Mouse (Mus musculus): ENCODE results near the gene Fhod1.

Gene Fhod1

GRCm38 (mm10) chr8:105347428-105348221, at the start of gene Fhod1:
Gene Fhod1 (minus strand): TSS chr8:105347953.
- DNase-seq = peak; percentile 99

- DNase-seq = no peak
Observed at GRCm38 (mm10) chr8:105393915-105394314, 46.2 kb upstream of the Fhod1 start.

- no peak for DNase-seq
Observed at GRCm38 (mm10) chr8:105393089-105393787, 45.5 kb upstream of the Fhod1 start.

- DNase-seq = no peak
Observed at GRCm38 (mm10) chr8:105389096-105389495, 41.3 kb upstream of the Fhod1 start.

GRCm38 (mm10) chr8:105387151-105387550, 39.4 kb upstream of the Fhod1 start:
- DNase-seq = no peak

GRCm38 (mm10) chr8:105384070-105384469, 36.3 kb upstream of the Fhod1 start:
- DNase-seq = no peak

GRCm38 (mm10) chr8:105380308-105380707, 32.6 kb upstream of the Fhod1 start:
- DNase-seq = no peak

- DNase-seq = no peak
Observed at GRCm38 (mm10) chr8:105378673-105379072, 30.9 kb upstream of the Fhod1 start.

GRCm38 (mm10) chr8:105374513-105374966, 26.8 kb upstream of the Fhod1 start:
- DNase-seq = peak; percentile 64

- no peak for DNase-seq
Observed at GRCm38 (mm10) chr8:105373032-105373431, 25.3 kb upstream of the Fhod1 start, which contains the start of gene Plekhg4. Gene Plekhg4 (plus strand): TSS chr8:105373274.

- DNase-seq = no peak
Observed at GRCm38 (mm10) chr8:105372473-105372872, 24.7 kb upstream of the Fhod1 start.

- DNase-seq = no peak
Observed at GRCm38 (mm10) chr8:105367107-105367506, 19.4 kb upstream of the Fhod1 start.

- no peak for DNase-seq
Observed at GRCm38 (mm10) chr8:105361751-105362702, 14.3 kb upstream of the Fhod1 start.

GRCm38 (mm10) chr8:105359646-105360045, 11.9 kb upstream of the Fhod1 start:
- DNase-seq = peak; percentile 66

- no peak for DNase-seq
Observed at GRCm38 (mm10) chr8:105359208-105359607, 11.5 kb upstream of the Fhod1 start.

GRCm38 (mm10) chr8:105356681-105357080, 8.9 kb upstream of the Fhod1 start:
- no peak for DNase-seq

- peak; percentile 66 for DNase-seq
Observed at GRCm38 (mm10) chr8:105355179-105356024, 7.6 kb upstream of the Fhod1 start.

- DNase-seq = no peak
Observed at GRCm38 (mm10) chr8:105354549-105354948, 6.8 kb upstream of the Fhod1 start.

- DNase-seq = no peak
Observed at GRCm38 (mm10) chr8:105353583-105354135, 5.9 kb upstream of the Fhod1 start.

- DNase-seq = no peak
Observed at GRCm38 (mm10) chr8:105350186-105350585, 2.4 kb upstream of the Fhod1 start.

GRCm38 (mm10) chr8:105349096-105349771, 1.5 kb upstream of the Fhod1 start:
- DNase-seq = peak; percentile 71
